Mouse (Mus musculus): ENCODE measurements around the gene Nob1. TPM values are rescaled to one million over a fixed set of nuclear protein-coding genes. Genes with fewer than 3 reads are reported as not detected.
A peak's percentile ranks its signal among the peaks of the same experiment; 100 is the strongest.

The Nob1 gene
- 10 to 100 TPM; 46.3 to 77.0 (median 59.8) TPM for polyA plus RNA-seq (2017; shearing (Covaris generic))

DNA sequence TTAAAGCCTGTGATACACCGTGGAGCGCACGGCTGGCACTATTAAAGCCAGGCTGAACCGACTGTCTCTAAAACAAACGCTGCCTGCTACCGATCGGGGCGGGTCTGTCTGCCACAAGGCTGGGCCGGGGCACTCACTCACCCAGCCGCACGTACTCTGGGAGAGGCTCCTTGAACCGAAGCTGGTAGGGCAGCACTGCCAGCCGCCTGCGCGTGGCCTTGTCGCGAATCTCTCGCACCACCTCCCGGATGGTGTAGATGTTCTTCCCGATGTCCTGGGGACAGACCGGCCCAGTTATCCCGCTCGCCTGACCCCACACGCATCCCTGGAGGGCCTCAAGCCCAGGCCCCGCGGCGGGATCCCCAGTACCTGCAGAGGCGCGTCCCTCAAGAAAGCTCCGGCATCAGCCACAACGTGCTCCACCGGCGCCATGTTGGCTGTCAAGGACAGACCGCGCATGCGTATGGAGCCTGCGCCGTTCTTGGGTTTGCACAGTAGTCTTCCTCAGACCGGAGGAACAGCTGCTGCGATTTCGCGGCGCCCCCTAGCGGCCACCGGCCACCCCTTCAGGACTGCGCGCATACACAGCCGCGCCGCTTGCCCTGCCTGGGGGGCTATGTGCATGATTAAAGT is at the start of gene Nob1:
Gene Nob1, minus strand, starts transcription at position 455 of the 633 bp plus-strand sequence.
- ATAC-seq, result peak; percentile 94

DNA sequence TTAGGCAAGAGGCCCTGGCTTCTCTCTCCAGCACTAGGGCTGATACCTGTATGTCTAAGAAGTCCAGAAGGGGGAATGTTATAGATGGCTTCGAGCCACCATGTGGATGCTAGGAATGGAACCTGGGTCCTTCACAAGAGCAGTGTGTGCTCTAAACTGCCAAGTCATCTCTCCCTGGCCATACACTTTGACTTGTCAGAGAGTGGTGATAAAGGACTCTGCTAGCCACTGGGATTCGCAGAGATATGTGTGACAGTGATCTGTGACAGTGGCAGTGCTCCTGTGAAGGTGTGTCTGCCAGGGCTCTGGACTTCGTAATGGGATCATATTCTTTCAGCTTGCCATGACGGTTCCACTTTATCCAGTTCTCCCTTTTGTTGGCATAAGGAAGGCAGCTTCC is 48.5 kb upstream of the Nob1 start:
- ATAC-seq, result no peak

DNA sequence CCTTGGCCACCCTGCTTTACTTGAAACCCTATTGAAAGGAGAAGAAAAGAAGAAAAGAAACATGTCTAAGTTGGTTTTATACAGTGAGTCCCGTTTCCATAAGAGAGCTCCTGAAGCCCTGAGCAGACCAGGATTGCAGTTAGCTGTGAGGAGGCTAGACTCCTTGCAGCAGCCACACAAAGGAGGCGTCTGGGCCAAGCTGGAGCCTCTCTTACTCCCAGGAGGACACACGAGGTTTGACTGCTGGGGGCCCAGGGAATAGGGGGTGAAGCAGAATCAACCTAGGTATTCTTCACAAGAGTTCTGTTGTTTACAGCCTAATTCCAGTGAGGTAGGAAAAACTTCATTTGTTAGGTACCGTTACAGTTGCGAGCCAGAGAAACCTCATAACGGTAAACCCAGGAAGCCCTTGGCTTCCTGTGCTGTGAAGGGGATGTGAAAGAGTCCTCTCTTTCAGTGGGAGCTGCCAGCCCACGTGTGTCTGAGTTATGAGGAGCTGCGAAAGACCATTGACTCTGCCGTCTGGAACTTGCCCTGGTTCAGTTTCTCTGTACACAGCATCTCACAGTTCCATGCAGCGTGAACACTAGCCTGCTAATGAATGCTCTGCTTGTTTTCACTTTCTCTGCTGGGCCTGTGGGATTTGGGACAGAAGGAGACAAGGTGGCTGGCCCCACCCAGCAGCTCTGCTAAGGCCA is 47.7 kb upstream of the Nob1 start:
- ATAC-seq, result no peak

DNA sequence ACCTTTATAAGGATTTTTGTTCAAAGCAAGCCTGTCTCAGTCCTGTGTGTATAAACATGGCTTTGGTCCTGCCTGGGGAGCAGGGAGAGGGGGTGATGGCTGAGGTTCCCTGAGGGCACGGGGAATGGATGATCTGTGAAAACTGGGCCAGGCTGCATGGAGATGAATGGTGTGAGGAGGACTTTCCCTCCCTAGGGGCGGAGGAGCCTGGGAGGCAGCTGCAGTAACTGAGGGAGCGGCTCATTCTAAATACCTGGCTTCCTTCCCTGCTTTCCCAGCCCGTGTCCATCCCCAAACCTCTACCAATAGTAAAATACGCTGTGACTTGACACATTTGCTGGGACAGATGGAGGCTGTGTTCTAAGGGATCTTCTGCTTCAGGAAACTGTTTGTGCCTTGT is 45.5 kb upstream of the Nob1 start:
- ATAC-seq, result no peak

DNA sequence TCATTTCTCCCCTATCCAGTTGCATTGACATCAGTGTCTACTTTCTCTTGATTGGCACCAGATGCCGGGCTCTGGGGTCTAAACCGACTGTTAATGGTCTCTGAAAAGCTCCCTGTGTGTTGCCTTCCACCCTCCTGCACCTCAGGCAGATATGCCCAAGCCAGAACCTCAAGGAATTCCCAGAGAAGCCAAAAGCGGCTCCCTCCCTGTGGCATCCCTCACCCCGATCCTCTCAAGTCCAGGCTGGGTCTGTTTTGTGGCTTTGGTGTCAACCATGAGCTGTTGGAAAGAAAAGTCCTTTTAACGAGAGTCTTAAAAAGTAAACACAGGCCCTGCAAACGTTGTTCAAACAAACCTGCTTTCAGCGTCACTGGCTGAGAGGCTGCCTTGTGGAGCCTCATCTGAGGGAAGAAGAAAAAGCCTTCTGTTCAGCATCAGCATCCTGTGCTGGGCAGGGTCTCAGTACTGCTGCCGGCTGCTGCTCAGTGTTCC is 44.0 kb upstream of the Nob1 start:
- no peak for ATAC-seq

DNA sequence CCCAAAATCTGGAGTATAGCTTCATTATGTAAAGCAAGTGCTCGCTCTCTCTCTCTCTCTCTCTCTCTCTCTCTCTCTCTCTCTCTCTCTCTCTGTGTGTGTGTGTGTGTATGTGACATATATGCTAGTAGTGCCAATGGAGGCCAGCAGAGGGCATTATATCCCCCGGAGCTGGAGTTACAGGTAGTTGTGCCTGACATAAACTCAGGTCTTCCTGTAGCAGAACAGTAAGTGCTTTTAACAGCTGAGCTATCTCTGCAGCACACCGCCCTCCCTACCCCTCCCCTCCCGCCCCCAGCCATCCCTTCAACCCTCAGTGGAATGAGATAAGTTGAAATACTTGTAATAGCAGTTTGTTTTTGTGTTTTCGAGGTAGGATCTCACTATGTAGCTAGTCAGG is 41.8 kb upstream of the Nob1 start:
- no peak for ATAC-seq

DNA sequence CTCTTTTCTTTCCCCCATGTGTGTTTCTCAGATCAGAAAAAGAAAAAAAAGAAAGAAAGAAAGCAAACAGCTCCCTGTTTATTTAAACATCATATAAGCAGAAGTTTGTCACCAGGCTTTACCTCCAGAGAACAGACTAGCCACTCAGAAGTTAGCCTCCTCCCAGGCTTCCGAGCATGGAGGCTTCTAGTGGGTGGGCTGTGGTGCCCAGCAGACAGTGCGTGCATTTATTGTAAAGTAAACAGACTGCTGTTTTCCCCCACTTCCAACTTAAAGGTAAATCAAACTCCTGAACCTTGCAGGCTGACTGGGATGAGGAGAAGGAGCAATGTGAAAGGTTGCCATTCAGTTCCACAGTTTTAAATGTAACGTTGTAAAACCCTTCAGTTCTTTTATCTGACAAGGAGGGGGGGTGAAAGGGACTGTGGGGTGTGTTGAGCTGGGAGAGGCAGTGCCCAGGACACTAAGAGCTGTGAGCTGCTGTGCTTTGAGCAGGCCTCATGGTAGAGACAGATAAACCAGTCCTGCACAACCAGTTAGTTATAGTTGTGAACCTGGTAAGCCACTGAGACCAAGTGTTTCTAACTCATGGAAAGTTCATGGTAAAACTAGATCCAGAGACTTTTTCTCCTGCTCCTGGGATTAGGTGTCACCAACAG is 40.6 kb upstream of the Nob1 start:
- no peak for ATAC-seq

DNA sequence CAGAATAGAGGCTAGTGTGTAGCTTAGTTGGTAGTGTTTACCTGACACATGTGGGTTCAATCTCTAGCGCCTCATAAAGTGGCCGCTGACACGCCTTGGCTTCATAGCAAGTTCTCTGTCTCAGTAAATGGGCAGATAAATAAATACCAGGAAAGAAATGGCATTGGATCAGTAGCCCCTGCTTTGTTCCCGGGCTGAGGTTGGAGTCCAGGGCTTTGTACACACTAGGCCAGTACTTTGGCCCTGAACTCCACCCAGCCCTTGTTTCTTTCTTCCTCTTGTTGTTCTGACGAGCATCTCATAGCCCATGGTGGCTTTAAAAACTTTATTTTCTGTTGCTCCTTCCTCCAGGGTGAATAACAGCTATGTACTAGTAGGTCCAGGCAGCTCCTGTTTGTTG is 37.6 kb upstream of the Nob1 start:
- ATAC-seq, result no peak

DNA sequence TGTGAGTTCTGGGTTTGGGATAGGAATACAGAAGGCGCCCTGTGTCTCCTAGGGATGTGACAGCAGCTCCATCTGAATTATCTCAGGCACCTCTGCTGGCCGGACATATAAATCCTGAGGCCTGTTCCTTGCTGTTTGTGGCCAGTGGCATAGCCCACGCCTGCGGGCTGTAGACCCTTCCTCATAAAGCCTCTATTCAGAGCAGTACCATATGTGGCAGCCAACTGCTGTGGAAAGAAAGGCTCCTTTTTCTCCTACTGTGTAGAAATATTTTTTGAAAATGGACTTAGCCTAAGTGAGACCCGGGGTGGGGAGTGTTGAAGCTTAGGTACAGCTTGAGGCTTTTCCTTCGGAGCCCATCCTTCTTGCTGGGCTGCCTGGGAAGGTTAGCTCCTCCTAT is 33.4 kb upstream of the Nob1 start:
- no peak for ATAC-seq

DNA sequence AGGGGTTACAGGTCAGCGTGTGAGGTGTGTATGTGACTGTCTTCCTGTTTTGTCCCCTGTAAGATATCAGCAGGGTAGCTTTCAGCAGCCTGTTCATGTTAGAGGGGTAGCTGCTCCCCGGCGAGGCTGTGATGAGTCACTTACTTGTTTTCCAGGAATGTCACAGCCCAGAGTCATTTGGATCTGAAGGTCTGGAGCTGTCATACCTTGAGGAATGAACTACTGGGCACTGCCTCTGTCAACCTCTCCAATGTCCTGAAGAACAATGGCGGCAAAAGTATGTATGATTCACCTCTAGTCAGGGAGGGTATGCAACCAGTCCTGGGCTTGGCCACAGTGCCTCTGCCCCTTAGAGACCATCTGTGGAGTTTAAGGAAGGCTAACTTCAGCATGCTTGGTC is 32.9 kb upstream of the Nob1 start:
- no peak for ATAC-seq

DNA sequence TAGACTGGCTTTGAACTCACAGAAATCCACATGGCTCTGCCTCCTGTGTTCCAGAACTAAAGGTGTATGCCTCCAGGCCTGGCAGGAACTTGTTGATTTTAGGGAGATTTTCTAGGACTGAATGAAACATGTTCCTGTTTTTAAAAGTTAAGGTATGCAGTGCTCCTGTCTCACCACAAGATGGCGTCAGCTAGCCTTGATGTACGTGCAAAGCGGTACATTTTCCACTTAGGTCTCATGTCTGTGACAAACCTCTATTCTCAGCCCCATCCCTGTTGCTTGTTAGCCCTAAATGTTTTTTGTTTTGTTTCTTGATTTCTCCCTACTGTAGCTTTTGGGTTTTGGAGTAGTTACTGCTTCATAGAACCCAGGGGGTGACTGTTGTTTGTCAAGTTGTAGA is 30.4 kb upstream of the Nob1 start:
- peak; percentile 80 for ATAC-seq

DNA sequence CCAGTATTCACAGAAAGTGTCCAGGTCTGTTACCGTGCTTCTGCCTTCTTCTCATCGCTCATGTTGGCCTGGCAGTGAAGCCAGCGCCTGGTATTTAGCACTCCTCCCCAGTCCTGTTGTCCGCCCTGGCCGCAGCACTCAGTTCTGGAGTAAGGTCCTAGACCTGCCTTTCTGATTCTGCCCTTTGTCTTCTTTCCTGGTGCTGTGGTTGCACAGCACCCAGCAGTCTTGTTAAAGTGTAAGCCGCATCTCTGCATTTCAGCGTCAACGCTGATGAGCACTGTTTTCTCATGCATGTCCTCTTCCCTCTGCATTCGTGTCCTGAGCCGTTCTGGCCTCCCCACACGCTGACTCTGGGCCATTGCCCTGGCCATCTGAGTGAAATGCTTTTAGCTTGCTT is 28.5 kb upstream of the Nob1 start:
- ATAC-seq, result no peak

DNA sequence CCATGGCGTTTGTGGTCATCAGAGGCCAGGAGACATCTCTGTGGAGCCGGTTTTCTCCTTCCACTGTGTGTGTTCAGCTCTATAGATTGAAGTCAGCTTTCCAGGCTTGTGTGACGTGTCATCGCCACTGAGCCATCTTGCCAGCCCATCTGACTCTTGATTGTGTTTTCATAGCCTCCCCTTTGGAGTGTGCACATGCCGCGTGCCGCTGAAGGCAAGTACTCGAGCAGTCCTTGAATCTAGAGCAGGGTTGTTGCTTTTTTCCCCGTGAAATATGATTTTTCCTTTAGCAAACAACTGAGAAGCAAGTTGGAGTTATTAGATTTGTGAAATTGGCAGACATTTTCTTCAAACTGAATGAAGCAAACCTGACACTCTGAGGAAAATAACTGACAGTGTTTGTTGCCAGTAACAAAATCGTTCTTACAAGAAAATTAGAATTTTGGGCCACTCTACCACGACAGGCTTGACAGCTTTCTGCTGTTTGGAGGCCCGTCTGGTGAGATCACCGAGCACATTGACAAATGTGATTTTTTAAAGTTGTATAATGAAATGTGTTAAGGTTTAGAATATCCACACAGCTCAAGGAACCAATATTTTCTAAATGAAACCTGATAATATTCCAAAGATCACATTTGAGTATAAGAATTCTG is 26.7 kb upstream of the Nob1 start:
- no peak for ATAC-seq

DNA sequence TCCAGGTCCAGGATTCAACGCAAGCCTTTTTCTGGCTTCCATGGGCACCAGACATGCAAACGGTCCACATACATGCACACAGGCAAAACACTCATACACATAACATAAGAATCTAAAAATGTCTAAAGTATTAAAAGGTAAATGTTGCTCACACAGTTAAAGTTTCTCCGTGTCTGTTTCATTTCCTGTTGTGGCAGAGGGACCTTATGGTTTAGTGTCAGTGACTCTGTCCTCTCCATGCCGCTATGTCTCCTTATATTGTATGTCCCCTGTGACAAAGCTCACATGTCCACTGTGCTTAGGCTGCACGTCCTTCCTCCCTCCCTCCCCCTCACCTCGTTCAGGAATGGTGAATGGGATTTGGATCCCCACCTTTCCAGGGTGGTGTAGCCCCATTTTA is 24.8 kb upstream of the Nob1 start:
- peak; percentile 60 for ATAC-seq

DNA sequence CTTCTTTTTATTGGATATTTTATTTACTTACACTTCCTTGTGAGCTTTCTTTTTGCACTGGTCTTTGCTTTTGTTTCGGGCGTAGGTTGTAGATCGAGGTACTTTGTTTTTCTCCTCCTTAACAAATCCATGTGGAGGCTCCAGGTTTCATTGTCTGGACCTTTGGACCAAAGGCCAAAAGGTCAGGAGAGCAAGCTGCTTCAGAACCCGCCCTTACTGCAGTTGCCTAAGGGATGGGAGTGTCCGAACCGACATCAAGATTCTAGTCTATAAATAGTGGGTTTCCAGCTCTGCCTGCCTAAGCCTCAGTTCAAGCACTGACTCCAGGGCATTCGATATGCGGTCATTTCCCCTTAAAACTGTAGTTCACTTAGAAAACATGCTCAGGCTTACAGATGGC is 24.3 kb upstream of the Nob1 start:
- ATAC-seq, result no peak

DNA sequence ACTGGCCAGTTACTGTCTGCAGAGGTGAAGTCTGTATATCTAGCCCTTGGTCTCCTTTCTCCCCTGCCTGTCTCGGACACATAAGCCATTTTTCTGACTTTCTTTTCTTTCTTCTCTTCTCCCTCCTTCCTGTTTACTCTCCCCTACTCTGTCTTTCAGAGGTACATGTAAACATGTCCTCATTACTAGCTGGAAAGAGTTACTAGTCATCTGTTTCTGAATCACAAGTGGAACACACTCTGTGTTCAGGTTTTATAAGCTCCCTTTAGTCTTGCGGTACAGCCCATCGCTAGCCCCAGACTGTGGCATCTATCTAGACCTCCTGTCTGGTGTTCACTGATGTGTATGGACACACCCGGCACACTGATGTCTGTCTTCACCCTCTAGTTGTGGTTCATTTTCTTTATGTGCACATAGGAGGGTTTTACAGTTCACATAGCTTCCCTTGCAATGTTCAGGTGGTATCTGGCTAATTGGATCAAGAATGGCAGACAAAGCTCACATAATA is 23.6 kb upstream of the Nob1 start:
- ATAC-seq, result peak; percentile 70

DNA sequence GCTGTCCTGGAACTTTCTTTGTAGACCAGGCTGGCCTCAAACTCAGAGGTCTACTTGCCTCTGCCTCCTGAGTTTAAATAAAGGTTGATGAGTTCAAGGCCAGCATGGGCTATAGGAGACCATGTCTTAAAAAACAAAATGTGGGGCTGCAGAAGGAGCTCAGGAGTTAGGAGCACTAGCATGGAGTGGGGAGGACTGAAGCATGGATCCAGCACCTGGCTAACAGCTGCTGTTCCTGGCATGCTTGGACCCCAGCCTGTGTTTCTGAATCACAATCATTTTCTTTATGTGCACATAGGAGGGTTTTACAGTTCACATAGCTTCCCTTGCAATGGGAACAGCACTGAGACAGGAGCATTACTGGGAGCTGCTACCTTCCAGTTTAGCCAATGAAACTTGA is 22.9 kb upstream of the Nob1 start:
- ATAC-seq, result no peak

DNA sequence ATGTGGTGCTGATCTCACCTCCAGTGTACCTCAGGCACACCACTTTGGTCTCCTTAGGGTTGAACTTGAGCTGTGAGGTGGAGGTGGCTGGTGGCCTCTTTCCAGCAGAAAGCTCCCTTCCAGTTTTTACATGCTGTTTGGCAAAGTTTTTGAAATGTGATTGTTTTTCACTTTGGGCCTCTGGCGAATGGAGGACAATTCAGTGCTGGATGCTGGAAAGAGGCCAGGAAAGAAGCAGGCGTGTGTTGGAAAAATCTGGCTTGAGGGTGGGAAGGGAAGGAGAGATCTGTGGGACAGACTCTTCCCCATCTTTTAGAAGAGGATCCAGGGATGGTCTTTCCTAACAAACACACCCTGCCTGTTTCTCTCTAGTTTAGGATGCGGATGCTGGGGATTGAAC is 19.8 kb upstream of the Nob1 start:
- ATAC-seq, result no peak

DNA sequence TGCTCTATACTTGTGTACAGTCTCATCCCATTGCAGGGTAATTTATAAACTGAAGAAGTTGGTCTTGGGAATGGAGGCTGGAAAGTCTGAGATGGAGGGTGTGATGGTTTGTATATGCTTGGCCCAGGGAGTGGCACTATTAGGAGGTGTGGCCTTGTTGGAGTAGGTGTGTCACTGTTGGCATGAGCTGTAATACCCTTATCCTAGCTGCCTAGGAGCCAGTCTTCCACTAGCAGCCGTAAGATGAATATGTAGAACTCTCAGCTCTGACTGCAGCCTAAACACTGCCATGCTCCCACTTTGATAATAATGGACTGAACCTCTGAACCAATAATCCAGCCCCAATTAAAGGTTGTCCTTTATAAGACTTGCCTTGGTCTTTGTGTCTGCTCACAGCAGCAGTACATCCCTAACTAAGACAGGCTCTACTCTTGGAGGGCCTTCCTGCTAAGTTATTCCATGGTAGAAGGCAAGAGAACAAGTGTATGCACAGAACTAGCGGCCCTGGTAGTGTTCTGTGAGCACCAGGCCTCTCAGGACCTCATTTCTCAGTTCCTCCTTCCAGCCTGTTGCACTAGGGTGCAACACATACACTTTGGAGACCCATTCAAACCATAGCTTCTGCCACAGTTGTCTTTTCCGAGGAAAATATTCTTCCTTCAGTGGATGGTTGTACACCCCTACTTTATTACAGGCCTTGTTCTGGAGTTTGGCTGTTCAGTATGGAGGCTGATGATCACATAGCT is 15.2 kb upstream of the Nob1 start:
- no peak for ATAC-seq

DNA sequence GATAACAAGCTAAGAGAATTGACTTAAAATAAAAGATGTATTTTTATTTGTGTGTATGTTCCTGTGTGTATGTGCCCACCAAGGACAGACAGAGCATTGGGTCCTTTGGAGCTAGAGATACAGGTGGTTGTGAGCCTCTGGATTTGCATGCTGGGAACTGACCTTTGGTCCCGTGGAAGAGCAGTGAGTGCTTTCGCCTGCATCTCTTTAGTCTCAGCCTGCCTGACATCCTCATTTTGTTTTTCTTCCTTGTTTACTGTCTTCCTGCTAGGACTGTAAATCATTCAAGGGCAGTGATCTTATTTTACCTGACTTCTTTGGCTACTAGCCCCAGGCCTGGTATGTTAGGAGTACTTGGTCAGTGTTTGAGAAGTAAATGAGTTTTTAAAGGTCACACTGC is 12.9 kb upstream of the Nob1 start:
- ATAC-seq, result no peak

DNA sequence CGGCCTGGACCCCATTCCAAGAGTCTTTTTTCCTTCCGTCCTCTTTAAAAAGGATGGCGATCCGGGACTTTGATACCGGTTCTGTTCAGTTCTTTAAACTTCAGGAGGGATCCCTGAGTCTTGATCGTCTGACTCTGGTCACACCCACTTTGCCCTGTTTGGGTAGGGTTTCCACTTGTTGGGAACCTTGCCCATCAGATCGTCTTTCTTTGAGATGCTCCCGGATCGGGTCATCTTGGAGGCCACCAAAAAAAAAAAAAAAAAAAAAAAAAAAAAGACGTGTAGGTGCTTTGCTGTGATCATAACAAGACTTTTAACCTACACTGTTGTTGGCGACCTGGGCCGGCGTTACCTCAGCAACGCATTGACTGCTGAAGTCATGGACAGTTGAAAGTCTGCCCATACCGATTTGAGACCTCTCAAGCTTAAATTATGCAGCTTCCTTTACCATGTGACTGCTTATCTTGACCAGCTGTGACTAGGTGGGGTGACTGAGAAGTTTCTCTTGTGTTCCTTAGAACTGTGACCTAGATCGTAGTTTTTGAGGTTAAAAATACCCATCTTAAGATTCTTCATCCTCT is 12.1 kb upstream of the Nob1 start:
- ATAC-seq, result peak; percentile 38

Measured in inflammation-experienced regulatory T-cells, adult 6 months (primary cell).